Mouse (Mus musculus) spleen, adult 10 weeks (tissue): Measurements from ENCODE around the gene Zfp9. TPM values are rescaled to one million over a fixed set of nuclear protein-coding genes. Genes with fewer than 3 reads are reported as not detected.

Experiments
- polyA plus RNA-seq: library from polyadenylated mRNA; stranded (reverse); fragments of 350-450 nt; fragmentation: Illumina TruSeq; extraction: RNeasy Lipid Tissue Mini Kit (QIAGEN cat#74804); gene quantifications from one replicate; pipeline ENCODE4 v1.2.3, GENCODE M21; 2015; ENCODE audit warnings: low replicate concordance; ENCODE audit not compliant: insufficient read depth

The Zfp9 gene
- polyA plus RNA-seq: 2.9 TPM

DNA sequence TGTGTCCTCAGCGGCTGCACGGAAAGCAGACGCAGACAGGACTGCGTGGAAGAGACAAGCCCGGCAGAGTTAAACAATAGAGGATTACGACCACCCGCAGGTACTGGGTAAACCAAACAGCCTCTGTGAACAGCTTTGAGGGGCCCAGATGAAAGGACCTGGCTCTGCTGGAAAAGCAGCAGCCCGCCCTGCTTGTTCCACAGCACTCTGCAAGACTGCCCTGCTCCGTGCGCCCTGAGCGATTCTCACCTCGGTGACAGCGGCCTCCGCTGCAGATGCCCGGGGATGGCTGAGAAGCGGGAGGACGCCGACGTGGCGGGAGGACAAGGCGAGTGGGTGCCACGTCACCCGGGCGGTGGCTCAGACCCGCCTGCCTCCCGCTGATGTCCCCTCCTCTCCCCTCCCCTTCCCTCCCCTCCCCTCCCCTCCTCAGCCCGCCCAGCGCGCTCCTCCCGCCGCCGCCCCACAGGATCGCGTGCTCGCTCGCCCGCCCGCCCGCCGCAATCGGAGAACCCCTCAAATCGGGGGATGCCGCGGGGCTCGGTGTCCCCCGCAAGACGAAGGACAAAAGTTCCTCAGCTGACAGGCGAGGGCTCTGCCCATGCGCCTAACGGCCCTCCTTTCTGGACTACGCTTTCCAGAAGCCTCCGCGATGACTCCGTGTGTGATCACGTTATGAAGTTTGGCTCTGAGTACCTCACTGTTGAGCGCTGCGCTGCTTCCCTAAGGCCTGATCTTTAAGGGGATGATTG lies at the start of gene Zfp9:
Gene Zfp9 (minus strand): TSS at position 364 of the 752 bp plus-strand sequence.

DNA sequence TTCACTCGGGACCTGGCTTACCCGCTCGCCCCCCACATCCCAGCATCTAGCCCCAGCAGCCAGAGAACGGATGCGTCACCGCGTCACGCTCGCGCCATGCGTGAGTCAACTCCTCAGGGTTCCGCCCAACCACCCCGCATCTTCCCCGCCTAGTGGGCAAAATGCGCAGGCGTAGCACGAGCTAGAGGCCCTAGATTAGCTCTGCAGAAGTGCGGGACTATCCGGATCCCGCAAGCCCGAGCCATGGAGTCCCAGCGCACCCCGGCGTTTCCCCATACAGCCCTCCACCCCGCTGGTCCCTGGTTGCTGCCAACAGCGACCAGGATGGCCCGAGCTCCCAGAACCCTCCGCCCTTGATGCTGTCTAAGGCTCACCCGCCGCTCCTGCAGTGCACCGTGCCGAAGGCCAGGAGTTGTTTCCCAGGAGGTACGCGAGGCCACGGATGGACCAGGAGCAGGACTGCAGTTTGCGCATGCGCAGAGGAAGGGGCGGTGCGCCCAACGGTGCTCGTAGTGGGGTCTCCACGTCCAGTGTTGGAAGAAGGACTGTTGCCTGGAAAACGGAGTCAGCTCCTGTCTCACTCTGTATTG lies 24.0 kb downstream of the Zfp9 start, which contains the start of gene Zfp248:
Gene Zfp248 (minus strand): TSS at position 487 of the 590 bp plus-strand sequence.

DNA sequence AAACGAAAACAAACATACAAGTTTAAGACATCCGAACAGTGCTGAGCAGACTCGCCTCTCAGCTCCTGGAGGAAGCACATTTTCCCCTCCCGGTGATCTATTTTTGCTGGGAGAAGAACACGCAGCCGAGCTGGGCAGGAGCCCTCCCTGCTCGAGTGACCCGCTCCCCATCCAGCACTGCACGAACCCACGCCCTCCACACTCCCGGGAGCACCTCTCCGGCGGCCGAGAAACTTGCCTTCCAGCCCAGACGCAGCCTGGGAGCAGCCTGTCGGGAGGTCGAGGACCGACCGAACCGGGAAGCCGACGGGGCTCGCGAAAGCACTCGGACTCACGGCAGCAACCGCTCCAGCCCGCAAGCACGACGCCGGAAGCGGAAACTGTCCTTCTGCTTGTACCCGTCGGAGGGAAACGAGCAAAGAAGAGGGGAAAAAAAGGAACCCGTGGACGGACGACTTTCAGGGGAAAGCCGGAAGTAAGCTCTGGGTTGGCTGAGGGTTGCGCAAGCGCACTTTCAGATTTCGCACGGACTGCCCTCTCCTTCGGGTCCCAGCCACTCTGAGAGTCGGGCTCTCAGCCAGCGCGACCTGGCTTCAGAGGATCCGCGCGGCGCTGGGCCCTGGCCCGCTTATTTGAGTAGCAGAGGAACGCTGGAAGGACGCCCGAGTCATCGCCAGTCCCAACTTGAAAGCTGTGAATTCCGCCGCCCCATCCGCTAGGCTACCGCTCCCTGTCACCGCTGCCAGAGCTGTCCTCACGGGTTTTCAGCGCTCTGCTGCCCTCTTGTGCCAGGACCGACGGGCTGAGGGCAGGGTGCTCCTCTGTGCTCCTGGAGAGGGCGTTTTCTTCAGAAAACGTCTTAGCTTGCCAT lies 59.8 kb downstream of the Zfp9 start, which contains the start of gene Bms1:
Gene Bms1 (minus strand): TSS at position 425 of the 871 bp plus-strand sequence.

Other genes with a start within 250 kb of the Zfp9 start
- gene Bms1, start 59.8 kb downstream of the Zfp9 start, polyA plus RNA-seq: 50.5 TPM
- 2.9 TPM for gene Zfp248, start 23.8 kb downstream of the Zfp9 start, polyA plus RNA-seq
- gene Ankrd26, start 82.9 kb upstream of the Zfp9 start, polyA plus RNA-seq: 10.1 TPM